Mouse (Mus musculus) heart, embryonic 14.5 days (tissue): ENCODE data around the gene Gm9844. TPM values are rescaled to one million over a fixed set of nuclear protein-coding genes. Genes with fewer than 3 reads are reported as not detected.
"Not testable (repeated sequence)": the region's sequence is repeated elsewhere in the genome, so short reads cannot be mapped to it uniquely, and the experiment has no call there.

Experiments
- ATAC-seq: fragments of 200-750 bp; cut with Nextera tagmentation; 2 replicates; pipeline ENCODE4 v1.8.0; 2017; ENCODE audit warnings: low read depth, moderate TSS enrichment; ENCODE audit not compliant: insufficient number of reproducible peaks, insufficient read depth, low FRiP score
- H3K27ac ChIP-seq, 2 experiments: fragments of 200-500 bp in 1 of 2; fragments of 300-500 bp in 1 of 2; sonication (generic) in 1 of 2; replicated peaks in 1 of 2; 2 replicates each; pipeline ENCODE4 v1.5.1; 2012 to 2014; ENCODE audit warnings: low read depth in 2 of 2, low read length in 2 of 2, control low read depth in 1 of 2, mild to moderate bottlenecking in 1 of 2, mixed read lengths in 1 of 2; ENCODE audit not compliant: control insufficient read depth in 1 of 2, insufficient read depth in 1 of 2
- H3K27me3 ChIP-seq: fragments of 300-500 bp; sonication (generic); 2 replicates; pipeline ENCODE4 v1.6.1; 2014; ENCODE audit warnings: mild to moderate bottlenecking, low read length, control low read depth; ENCODE audit not compliant: control insufficient read depth, insufficient read depth
- H3K36me3 ChIP-seq: fragments of 300-500 bp; sonication (generic); 2 replicates; pipeline ENCODE4 v1.6.1; 2014; ENCODE audit warnings: mild to moderate bottlenecking, control low read depth, low read length, mixed read lengths; ENCODE audit not compliant: control insufficient read depth, insufficient read depth
- H3K4me1 ChIP-seq, 2 experiments: fragments of 200-500 bp in 1 of 2; fragments of 300-500 bp in 1 of 2; sonication (generic) in 1 of 2; 2 replicates each; pipeline ENCODE4 v1.6.1; 2012 to 2014; ENCODE audit warnings: low read length in 2 of 2, control low read depth in 1 of 2, mixed read lengths in 1 of 2; ENCODE audit not compliant: control insufficient read depth in 2 of 2, insufficient read depth in 2 of 2
- H3K4me2 ChIP-seq: fragments of 300-500 bp; sonication (generic); 2 replicates; pipeline ENCODE4 v1.6.1; 2014; ENCODE audit warnings: mild to moderate bottlenecking, low read length
- H3K4me3 ChIP-seq, 2 experiments: fragments of 200-500 bp in 1 of 2; fragments of 300-500 bp in 1 of 2; sonication (generic) in 1 of 2; 2 replicates each; pipeline ENCODE4 v1.5.1; 2012 to 2014; ENCODE audit warnings: low read length in 2 of 2, mild to moderate bottlenecking in 2 of 2, control low read depth in 1 of 2, low read depth in 1 of 2, moderate library complexity in 1 of 2; ENCODE audit not compliant: control insufficient read depth in 1 of 2, insufficient read depth in 1 of 2
- H3K9ac ChIP-seq: fragments of 300-500 bp; sonication (generic); 2 replicates; pipeline ENCODE4 v1.6.1; 2014; ENCODE audit warnings: mild to moderate bottlenecking, low read length
- H3K9me3 ChIP-seq: fragments of 300-500 bp; sonication (generic); 2 replicates; pipeline ENCODE4 v1.6.1; 2016; ENCODE audit warnings: low read length, control low read depth; ENCODE audit not compliant: control insufficient read depth
- WGBS: fragments of 180-500 bp; shearing (Covaris S2); extraction: QIAGEN DNeasy Blood & Tissue Kit; methylation state at CpG from one replicate; pipeline ENCODE4 v1.1.7; 2014; 5-methylcytosine and 5-hydroxymethylcytosine counted together
- polyA plus RNA-seq: library from polyadenylated mRNA; unstranded; fragments of >200 nt; fragmentation: Nextera tagmentation; extraction: Ambion mirVana; gene quantifications from 2 replicates; pipeline ENCODE4 v1.2.1, GENCODE M21; 2014

The Gm9844 gene
- polyA plus RNA-seq, result 13.5 and 14.2 TPM in 2 replicates

DNA sequence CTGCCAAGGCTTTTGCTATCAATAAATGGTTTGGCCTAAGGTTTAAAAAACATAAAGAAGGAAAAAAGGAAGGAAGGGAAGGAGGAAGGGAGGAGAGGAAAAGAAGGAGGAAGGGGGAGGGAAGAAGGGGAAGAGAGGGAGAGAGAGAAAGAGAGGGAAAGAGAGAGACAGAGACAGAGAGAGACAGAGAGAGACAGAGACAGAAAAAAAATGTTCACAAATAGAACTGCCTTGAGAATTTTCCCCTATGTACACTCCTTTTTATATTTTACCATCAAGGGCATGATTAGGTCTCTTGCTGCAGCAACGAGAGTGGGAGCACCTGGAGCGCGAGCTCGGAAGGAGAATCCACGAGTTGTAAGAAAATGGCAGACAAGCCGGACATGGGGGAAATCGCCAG is at the start of gene Gm9844:
TSS of gene Gm9844 (plus strand) at position 301 of the 400 bp plus-strand sequence.
- Histone ChIP-seq H3K9ac (no peak within 1 kb of the TSS), H3K36me3 (no peaks in the 10 kb centered on the region), H3K9me3 (no peaks in the 10 kb centered on the region), H3K4me2 (no peak within 1 kb of the TSS), H3K4me3 (no peak within 1 kb of the TSS), H3K4me1 (no peaks in the 10 kb centered on the region), H3K27me3 (no peaks in the 10 kb centered on the region), H3K27ac (no peak within 1 kb of the TSS)
- 81% methylated on average over 7 of the region's 7 CpGs for WGBS
- ATAC-seq, result no peak

DNA sequence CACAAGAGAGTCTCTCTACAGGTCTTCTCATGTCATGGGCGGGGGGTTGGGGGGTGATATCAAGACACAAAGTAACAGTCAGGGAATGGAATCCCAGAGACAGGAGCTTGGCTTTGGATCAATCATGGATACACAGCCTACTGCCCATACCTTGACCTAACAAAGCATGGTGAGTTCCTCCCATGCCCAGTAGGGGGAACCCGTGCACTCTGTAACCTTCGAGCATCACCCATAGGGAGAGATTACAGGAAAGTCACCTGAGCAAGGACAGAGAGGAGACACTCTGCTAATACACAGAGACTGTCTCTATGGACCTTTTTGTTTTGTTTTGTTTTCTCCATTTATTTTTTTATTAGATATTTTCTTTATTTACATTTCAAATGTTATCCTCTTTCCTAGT is 44.5 kb upstream of the Gm9844 start:
- no peak for ATAC-seq
- Histone ChIP-seq H3K4me2 (no peak overlapping the region), H3K4me3 (no peak overlapping the region), H3K27ac (no peak overlapping the region), H3K36me3 (no peaks in the 10 kb centered on the region), H3K9ac (no peak overlapping the region), H3K4me1 (no peaks in the 10 kb centered on the region), H3K9me3 (no peaks in the 10 kb centered on the region), H3K27me3 (no peaks in the 10 kb centered on the region)
- WGBS, result 1% methylated on average over 3 of the region's 3 CpGs

DNA sequence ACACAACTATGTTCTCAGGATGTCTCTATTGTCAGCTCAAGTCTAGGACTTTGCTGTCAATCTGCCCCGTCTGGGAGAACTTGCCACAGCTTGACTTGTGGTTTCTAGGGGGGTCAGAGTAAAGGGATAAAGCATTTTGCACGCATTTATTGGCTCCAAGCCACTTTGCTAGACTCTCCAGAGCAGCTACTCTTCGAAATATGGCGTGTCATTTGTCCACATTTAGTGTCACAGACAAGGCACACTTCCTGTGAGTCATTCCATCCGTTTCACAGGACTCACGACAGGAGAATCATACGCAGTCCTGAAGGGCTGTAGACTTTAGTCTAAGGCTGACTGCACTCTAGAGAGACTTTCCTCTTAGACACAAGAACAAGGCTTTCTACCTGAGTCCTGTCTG is 37.6 kb upstream of the Gm9844 start:
- no peaks in the 10 kb centered on the region for H3K9me3 ChIP-seq
- H3K27me3 ChIP-seq, result no peaks in the 10 kb centered on the region
- no peaks in the 10 kb centered on the region for H3K36me3 ChIP-seq
- no peak overlapping the region for H3K4me3 ChIP-seq
- no peak overlapping the region for H3K4me2 ChIP-seq
- no peak for ATAC-seq
- no peak overlapping the region for H3K27ac ChIP-seq
- H3K9ac ChIP-seq, result no peak overlapping the region
- H3K4me1 ChIP-seq, result no peaks in the 10 kb centered on the region
- 55% methylated on average over 7 of the region's 7 CpGs for WGBS

DNA sequence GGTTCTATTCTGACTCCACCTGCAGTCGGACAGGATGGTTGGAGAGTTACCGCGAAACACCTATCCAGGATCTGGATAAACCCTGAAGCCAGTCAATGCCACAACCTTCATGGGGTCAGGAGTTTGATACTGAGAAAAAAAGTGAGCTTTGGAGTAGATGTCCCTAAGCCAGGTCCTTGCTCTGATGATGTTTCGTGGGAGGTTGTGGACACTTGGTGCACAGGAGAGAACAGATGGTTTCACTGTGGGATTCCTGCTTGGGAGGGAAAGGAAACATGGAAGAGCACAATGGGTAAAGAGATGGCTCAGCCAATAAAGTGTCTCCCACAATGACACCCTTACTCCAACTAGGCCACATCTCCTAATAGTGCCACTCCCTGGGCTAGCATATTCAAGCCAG is 34.8 kb upstream of the Gm9844 start:
- ATAC-seq, result no peak
- Histone ChIP-seq H3K4me3 (no peak overlapping the region), H3K4me2 (no peak overlapping the region), H3K27me3 (no peaks in the 10 kb centered on the region), H3K4me1 (no peaks in the 10 kb centered on the region), H3K27ac (no peak overlapping the region), H3K9ac (no peak overlapping the region), H3K36me3 (no peaks in the 10 kb centered on the region), H3K9me3 (no peaks in the 10 kb centered on the region)
- 80% methylated on average over 4 of the region's 4 CpGs for WGBS

DNA sequence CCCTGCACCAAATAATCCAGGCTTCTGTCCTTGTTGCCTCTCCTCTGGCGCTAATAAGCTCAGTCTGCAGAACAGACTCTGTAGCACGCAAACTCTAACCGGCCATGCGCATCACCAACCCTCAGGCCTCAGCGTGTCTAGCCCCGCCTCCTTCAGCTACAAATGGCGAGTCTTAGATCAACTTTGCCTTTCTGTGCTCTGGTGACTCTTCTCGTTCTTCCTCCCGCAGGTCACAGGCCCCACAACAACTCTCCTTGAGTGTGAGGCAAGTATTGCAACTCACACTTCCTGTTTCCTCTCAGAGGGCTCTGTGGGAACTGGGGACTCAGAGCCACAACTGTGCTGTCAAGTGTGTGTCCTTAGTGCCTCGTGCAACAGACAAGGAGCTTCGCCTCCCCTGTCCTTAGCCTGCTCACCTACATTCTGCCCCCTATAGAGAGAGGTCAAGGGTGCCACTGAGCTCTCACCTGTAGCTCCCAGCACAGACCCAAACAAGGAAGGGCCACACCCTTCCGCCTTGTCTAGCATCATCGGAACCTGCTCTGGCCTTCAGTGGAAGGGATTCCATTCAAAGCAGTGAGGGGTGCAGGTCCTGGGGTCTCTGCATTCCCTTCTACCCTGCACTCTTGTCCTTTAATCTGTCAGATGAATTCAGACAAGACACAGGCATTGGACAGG is 23.1 kb upstream of the Gm9844 start:
- not testable (repeated sequence) for H3K4me1 ChIP-seq, H3K27ac ChIP-seq, H3K4me3 ChIP-seq, H3K9ac ChIP-seq, H3K9me3 ChIP-seq, H3K4me2 ChIP-seq, ATAC-seq, H3K36me3 ChIP-seq, H3K27me3 ChIP-seq
- 62% methylated on average over 11 of the region's 13 CpGs for WGBS

DNA sequence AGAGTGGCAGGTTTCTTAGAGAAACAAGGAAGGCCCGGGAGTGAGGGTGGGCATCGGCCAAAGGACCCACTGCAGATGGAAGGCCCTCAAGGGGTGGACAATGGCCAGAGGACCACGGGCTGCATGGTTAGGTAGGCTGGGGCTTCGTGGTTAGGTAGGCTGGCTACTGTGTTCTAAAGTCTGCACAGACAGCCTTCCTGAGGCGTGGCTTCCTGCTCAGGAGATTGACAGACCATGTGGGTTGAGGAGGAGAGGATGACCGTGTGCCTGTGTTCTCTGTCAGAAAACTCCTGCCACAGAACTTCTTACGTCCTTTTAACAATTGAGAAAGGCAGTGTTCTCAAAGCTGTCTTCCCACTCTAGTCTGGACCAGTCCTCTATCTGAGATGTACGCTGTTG is 22.6 kb upstream of the Gm9844 start:
- WGBS, result 64% methylated on average over 8 of the region's 8 CpGs
- no peaks in the 10 kb centered on the region for H3K9me3 ChIP-seq
- H3K4me1 ChIP-seq, result no peaks in the 10 kb centered on the region
- no peak for ATAC-seq
- H3K27me3 ChIP-seq, result no peaks in the 10 kb centered on the region
- no peak overlapping the region for H3K27ac ChIP-seq
- H3K4me3 ChIP-seq, result no peak overlapping the region
- H3K36me3 ChIP-seq, result no peaks in the 10 kb centered on the region
- H3K9ac ChIP-seq, result no peak overlapping the region
- no peak overlapping the region for H3K4me2 ChIP-seq

DNA sequence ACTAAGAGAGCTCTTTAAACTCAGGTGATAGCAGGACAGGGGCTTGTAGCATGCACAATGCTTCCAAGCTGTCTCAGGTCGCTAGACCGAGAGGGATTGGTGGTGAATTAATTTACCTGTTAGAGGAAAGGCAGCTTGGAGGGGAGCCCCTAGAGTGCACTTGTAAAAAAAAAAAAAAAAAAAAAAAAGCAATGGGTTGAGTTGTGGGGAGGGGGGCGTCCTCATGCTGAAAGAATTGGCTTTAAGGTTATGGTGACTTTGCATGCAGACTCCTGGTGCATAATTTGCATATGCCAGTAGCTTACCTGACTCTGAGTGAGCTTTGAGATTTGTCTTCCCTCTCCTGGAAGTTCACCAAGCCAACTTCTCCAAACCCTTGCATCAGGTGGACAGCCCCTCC is 21.7 kb upstream of the Gm9844 start:
- Histone ChIP-seq H3K27me3 (no peaks in the 10 kb centered on the region), H3K27ac (no peak overlapping the region), H3K9me3 (no peaks in the 10 kb centered on the region), H3K36me3 (no peaks in the 10 kb centered on the region), H3K9ac (no peak overlapping the region), H3K4me2 (no peak overlapping the region), H3K4me3 (no peak overlapping the region), H3K4me1 (no peaks in the 10 kb centered on the region)
- ATAC-seq, result no peak
- WGBS, result 44% methylated on average over 3 of the region's 3 CpGs

DNA sequence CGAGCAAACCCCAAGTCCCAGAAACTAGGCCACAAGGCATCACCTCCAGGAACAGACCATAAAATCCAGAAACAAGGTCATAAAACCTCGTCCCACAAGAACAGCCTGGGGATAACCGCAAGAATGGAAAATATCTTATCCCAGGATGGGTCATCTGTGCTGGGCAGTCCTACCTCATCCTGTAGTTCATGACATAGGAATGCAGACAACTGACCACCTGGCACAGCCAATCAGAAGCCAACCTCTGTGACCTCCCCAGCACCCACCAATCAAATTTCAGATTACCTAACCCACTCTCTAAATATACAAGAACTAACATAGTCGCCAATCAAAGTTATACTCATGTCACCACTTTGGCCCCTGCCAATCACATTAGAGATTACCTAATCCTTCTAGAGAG is 21.0 kb upstream of the Gm9844 start:
- Histone ChIP-seq H3K9ac (no peak overlapping the region), H3K27me3 (no peaks in the 10 kb centered on the region), H3K4me3 (no peak overlapping the region), H3K27ac (no peak overlapping the region), H3K4me2 (no peak overlapping the region), H3K36me3 (no peaks in the 10 kb centered on the region), H3K4me1 (no peaks in the 10 kb centered on the region), H3K9me3 (no peaks in the 10 kb centered on the region)
- ATAC-seq, result no peak
- 70% methylated on average over 4 of the region's 4 CpGs for WGBS
